ENCODE assay signal across 9 mouse cellular contexts in the genomic region with DNA sequence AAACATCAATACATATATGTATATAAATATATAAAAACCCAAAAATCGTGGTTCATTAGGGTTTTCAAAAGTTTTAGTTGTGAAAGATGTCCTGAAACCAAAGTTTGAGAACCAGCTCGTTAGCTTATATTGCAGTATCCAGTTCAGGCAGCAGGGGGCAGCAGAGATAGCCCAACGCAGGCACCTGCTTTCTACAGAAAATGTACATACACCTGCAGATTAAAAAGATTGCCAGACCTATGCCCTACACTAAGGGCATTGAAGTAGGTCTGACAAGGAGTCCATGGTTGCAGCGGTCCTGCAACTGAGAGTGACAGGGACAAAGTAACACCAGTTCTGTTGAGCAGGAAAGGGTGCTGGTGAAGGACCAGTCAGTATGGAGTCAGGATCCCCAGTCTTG. TPM values are rescaled to one million over a fixed set of nuclear protein-coding genes. Genes with fewer than 3 reads are reported as not detected.
A peak's percentile ranks its signal among the peaks of the same experiment; 100 is the strongest.
DNase-seq lines count a peak whose midpoint lies in the region; ATAC-seq and TF ChIP-seq lines count a peak whose summit lies in the region.
"Had no signal": no experiment of that assay in that cellular context is flagged by ENCODE, and none has a peak within 500 bp of the region (broad histone marks: within the 10 kb centered on the region; RNA-seq: fewer than 3 reads in every experiment).

No protein-coding gene starts in this region.

- peak; percentile 73 for DNase-seq in kidney, postnatal 0 days (ENCODE audit: low spot score)
- DNase-seq in kidney, adult 11 months, result no peak
- DNase-seq in MN1 (ENCODE audit: low spot score), result peak; percentile 65
- DNase-seq in cerebellum, postnatal 10 days, result peak; percentile 89 to 93
- peak; percentile 66 to 72 for DNase-seq in lung, adult 18-20 months

- no peak overlapping the region for H3K9ac ChIP-seq in kidney, postnatal 0 days (ENCODE audit: low read depth, low read length)

- TF ChIP-seq CTCF in kidney, postnatal 0 days (IDR thresholded peaks at IDR 0.05; ENCODE audit: low read depth), result peak; percentile 88
- peak; percentile 93; the same call in 1 of the 2 replicates for TF ChIP-seq CTCF in small intestine, adult 2 months (IDR thresholded peaks at IDR 0.05; ENCODE audit: extremely low read depth, insufficient read length, insufficient replicate concordance, low read depth, low read length)

- ATAC-seq in kidney, postnatal 0 days (replicated peaks; ENCODE audit: low FRiP score, low read depth), result no peak
- ATAC-seq in inflammation-experienced regulatory T-cells, adult 6 months, result peak; percentile 75
- ATAC-seq in erythroblast, adult 5-6 weeks (replicated peaks; ENCODE audit: low FRiP score, poor library complexity, severe bottlenecking), result no peak

- H3K27ac ChIP-seq in kidney, postnatal 0 days, result no peak overlapping the region
- no peak overlapping the region for H3K27ac ChIP-seq in small intestine, adult 2 months (ENCODE audit: insufficient read depth, low read depth, low read length)
- H3K27ac ChIP-seq: macrophage had no signal

- no peak overlapping the region for H3K4me2 ChIP-seq in kidney, postnatal 0 days (ENCODE audit: low read length)

- TF ChIP-seq POLR2A in small intestine, adult 2 months (IDR thresholded peaks at IDR 0.05; ENCODE audit: low read depth, low read length), result no peak

- H3K36me3 ChIP-seq in kidney, postnatal 0 days (ENCODE audit: insufficient read depth, low read length), result no peaks in the 10 kb centered on the region
- H3K36me3 ChIP-seq in small intestine, adult 2 months (ENCODE audit: control insufficient read depth, insufficient read depth, low read length), result no peaks in the 10 kb centered on the region

- WGBS in kidney, postnatal 0 days, result 3% methylated on average over 4 of the region's 4 CpGs
- WGBS in small intestine, adult 2 months, result 2% methylated on average over 4 of the region's 4 CpGs

- H3K4me1 ChIP-seq in kidney, postnatal 0 days (replicated peaks; ENCODE audit: insufficient read depth, low read length), result no peaks in the 10 kb centered on the region
- peaks cover 1% of the 10 kb centered on the region; the same call in 1 of the 2 replicates for H3K4me1 ChIP-seq in small intestine, adult 2 months (ENCODE audit: control insufficient read depth, insufficient read depth, insufficient read length, low read length)

- no peak overlapping the region for H3K4me3 ChIP-seq in kidney, postnatal 0 days (replicated peaks; ENCODE audit: low read depth, low read length)
- H3K4me3 ChIP-seq in small intestine, adult 2 months (ENCODE audit: low read depth, low read length), result no peak overlapping the region

- H3K9me3 ChIP-seq in kidney, postnatal 0 days (replicated peaks; ENCODE audit: low read length), result no peaks in the 10 kb centered on the region

- no peaks in the 10 kb centered on the region for H3K27me3 ChIP-seq in kidney, postnatal 0 days (ENCODE audit: insufficient read depth, low read length)
- no peaks in the 10 kb centered on the region for H3K27me3 ChIP-seq in small intestine, adult 2 months (ENCODE audit: control insufficient read depth, insufficient read depth, low read length)

RNA-seq across cellular contexts. Expression of gene Gdpd5, which starts 5.8 kb away (rescaled TPM):
- polyA plus RNA-seq in kidney, postnatal 0 days (2015; fragmentation: Nextera tagmentation; extraction: Ambion mirVana), result 11.8 and 13.5 TPM in 2 replicates
- 10 to 100 TPM; 15.1 to 29.0 (median 17.5) TPM for polyA plus RNA-seq in inflammation-experienced regulatory T-cells, adult 6 months (2017; shearing (Covaris generic))
- 16.0 and 16.6 TPM in 2 replicates for polyA plus RNA-seq in small intestine, adult 2 months (2012; rRNA removed)
- not detected in 2 replicates for total RNA-seq in erythroblast, adult 5-6 weeks (2015; ENCODE audit: low replicate concordance)
- total RNA-seq in erythroblast, adult 5-6 weeks (2017; ENCODE audit: low replicate concordance), result 0.28 TPM in 1 of 2 replicates, not detected in the other

RNA-seq across cellular contexts. Expression of gene Serpinh1, which starts 22.4 kb away (rescaled TPM):
- polyA plus RNA-seq in kidney, postnatal 0 days (2015; fragmentation: Nextera tagmentation; extraction: Ambion mirVana), result 819 and 983 TPM in 2 replicates
- polyA plus RNA-seq in inflammation-experienced regulatory T-cells, adult 6 months (2017; shearing (Covaris generic)), result not detected
- polyA plus RNA-seq in small intestine, adult 2 months (2012; rRNA removed), result 87.6 and 89.7 TPM in 2 replicates
- total RNA-seq in erythroblast, adult 5-6 weeks (2015; ENCODE audit: low replicate concordance), result not detected in 2 replicates
- 0.09 and 2.4 TPM in 2 replicates for total RNA-seq in erythroblast, adult 5-6 weeks (2017; ENCODE audit: low replicate concordance)

Comparison
In these comparisons a context has a peak if more than half of its experiments do, and no peak if none do; other contexts are left out.
1. RNA of gene Serpinh1, which starts 22.4 kb away (polyA plus RNA-seq): 819 to 983 TPM in kidney, postnatal 0 days and 87.6 to 89.7 TPM in small intestine, adult 2 months; not detected in inflammation-experienced regulatory T-cells, adult 6 months; every median in the first group is over 10 times any median in the second.